17 mouse cellular contexts compared by ENCODE assay signal in the genomic region with DNA sequence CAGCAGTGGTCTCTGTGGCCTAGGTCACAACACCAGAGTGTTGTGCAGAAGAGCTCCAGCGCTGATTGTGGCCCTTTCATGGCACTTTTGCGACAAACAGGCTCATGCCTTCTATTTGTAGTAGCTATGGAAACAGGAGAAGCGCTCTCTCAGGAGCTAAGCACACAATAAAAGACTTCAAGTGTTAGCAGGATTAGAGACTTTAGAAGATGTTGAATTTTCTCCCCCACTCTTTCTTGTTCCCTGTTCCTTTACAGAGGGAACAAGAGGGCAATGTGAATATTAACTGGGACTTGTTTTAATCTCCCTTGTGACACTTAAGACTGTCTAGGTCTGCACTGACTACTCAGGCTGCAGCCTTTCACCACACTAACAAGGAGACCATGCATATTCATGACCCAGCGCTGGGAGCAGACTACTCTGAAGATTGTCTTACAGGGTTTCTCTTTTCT. TPM values are rescaled to one million over a fixed set of nuclear protein-coding genes. Genes with fewer than 3 reads are reported as not detected.
A peak's percentile ranks its signal among the peaks of the same experiment; 100 is the strongest.
DNase-seq lines count a peak whose midpoint lies in the region; ATAC-seq and TF ChIP-seq lines count a peak whose summit lies in the region.
"Had no signal": no experiment of that assay in that cellular context is flagged by ENCODE, and none has a peak within 500 bp of the region (broad histone marks: within the 10 kb centered on the region; RNA-seq: fewer than 3 reads in every experiment).

No protein-coding gene starts in this region.

- H3K4me1 ChIP-seq in lung, postnatal 0 days (ENCODE audit: insufficient read depth, low read depth, low read length), result no peaks in the 10 kb centered on the region
- H3K4me1 ChIP-seq in forebrain, embryonic 14.5 days (ENCODE audit: control insufficient read depth, insufficient read depth, low read length), result peaks cover 77% of the 10 kb centered on the region
- peaks cover 71% of the 10 kb centered on the region for H3K4me1 ChIP-seq in neural tube, embryonic 15.5 days
- H3K4me1 ChIP-seq: liver, embryonic 13.5 days had no signal

- H3K27ac ChIP-seq in lung, postnatal 0 days (ENCODE audit: low read length), result no peak overlapping the region; the same call in 1 of the 2 replicates
- peak overlapping the region; percentile 87 for H3K27ac ChIP-seq in forebrain, embryonic 14.5 days (ENCODE audit: low read depth, low read length)
- peak overlapping the region; percentile 76 for H3K27ac ChIP-seq in neural tube, embryonic 15.5 days (replicated peaks)
- H3K27ac ChIP-seq: heart, adult 2 months; liver, embryonic 13.5 days had no signal

- peak; percentile 53 for TF ChIP-seq EP300 in lung, postnatal 0 days (IDR thresholded peaks at IDR 0.05)

- H3K9ac ChIP-seq in lung, postnatal 0 days (replicated peaks; ENCODE audit: low read depth), result no peak overlapping the region
- no peak overlapping the region for H3K9ac ChIP-seq in forebrain, embryonic 14.5 days (ENCODE audit: low read length)
- no peak overlapping the region for H3K9ac ChIP-seq in neural tube, embryonic 15.5 days (replicated peaks)
- H3K9ac ChIP-seq: liver, embryonic 13.5 days had no signal

- ATAC-seq in lung, postnatal 0 days, result peak; percentile 87
- peak; percentile 52 for ATAC-seq in forebrain, embryonic 14.5 days
- ATAC-seq in neural tube, embryonic 15.5 days (ENCODE audit: low FRiP score), result 0 out of 2 replicates have a peak, but pooled peaks have one; percentile 16

- peak; percentile 84 for DNase-seq in lung, postnatal 0 days (ENCODE audit: low spot score)
- DNase-seq in lung, postnatal 4 days, result no peak
- peak; percentile 80 for DNase-seq in forebrain, embryonic 14.5 days (ENCODE audit: low spot score)
- peak; percentile 60 for DNase-seq in lung, postnatal 36 days
- no peak for DNase-seq in right cerebral cortex, postnatal 10 days (ENCODE audit: low spot score in 2 of 2)
- no peak for DNase-seq in c-Kit-positive CD71-positive TER-119-positive erythroid progenitor cells, embryonic 14.5 days (ENCODE audit: low spot score)
- no peak for DNase-seq in ovary, postnatal 36 days (ENCODE audit: low spot score)
- DNase-seq: adrenal gland, postnatal 25 days; cerebellum, postnatal 14 days; heart, adult 2 months; heart, postnatal 36 days; liver, embryonic 13.5 days; thymus, postnatal 4 days had no signal

- H3K9me3 ChIP-seq in lung, postnatal 0 days (ENCODE audit: low read length), result no peaks in the 10 kb centered on the region
- no peaks in the 10 kb centered on the region for H3K9me3 ChIP-seq in forebrain, embryonic 14.5 days (replicated peaks; ENCODE audit: control insufficient read depth, low read length)
- H3K9me3 ChIP-seq in neural tube, embryonic 15.5 days (replicated peaks), result no peaks in the 10 kb centered on the region
- H3K9me3 ChIP-seq: liver, embryonic 13.5 days had no signal

- no peak overlapping the region for H3K4me3 ChIP-seq in lung, postnatal 0 days (ENCODE audit: low read depth, low read length)
- no peak overlapping the region for H3K4me3 ChIP-seq in forebrain, embryonic 14.5 days (ENCODE audit: low read depth, low read length)
- H3K4me3 ChIP-seq in neural tube, embryonic 15.5 days (replicated peaks), result no peak overlapping the region
- H3K4me3 ChIP-seq: heart, adult 2 months; liver, embryonic 13.5 days; myocyte had no signal

- H3K36me3 ChIP-seq in lung, postnatal 0 days (ENCODE audit: insufficient read depth, low read length), result peaks cover 9% of the 10 kb centered on the region; the same call in 1 of the 2 replicates
- H3K36me3 ChIP-seq in forebrain, embryonic 14.5 days (ENCODE audit: control insufficient read depth, insufficient read depth, low read length), result peaks cover 16% of the 10 kb centered on the region; the same call in 1 of the 2 replicates
- H3K36me3 ChIP-seq in neural tube, embryonic 15.5 days, result peaks cover 19% of the 10 kb centered on the region; the same call in 1 of the 2 replicates

- H3K4me2 ChIP-seq in lung, postnatal 0 days (replicated peaks; ENCODE audit: low read depth, low read length), result no peak overlapping the region
- H3K4me2 ChIP-seq in forebrain, embryonic 14.5 days (ENCODE audit: low read length), result peak overlapping the region; percentile 14; the same call in 1 of the 2 replicates
- H3K4me2 ChIP-seq in neural tube, embryonic 15.5 days, result no peak overlapping the region
- H3K4me2 ChIP-seq: liver, embryonic 13.5 days had no signal

- no peak for TF ChIP-seq CTCF in lung, postnatal 0 days (IDR thresholded peaks at IDR 0.05)

- H3K27me3 ChIP-seq in lung, postnatal 0 days (replicated peaks; ENCODE audit: insufficient read depth, low read length), result no peaks in the 10 kb centered on the region
- no peaks in the 10 kb centered on the region for H3K27me3 ChIP-seq in forebrain, embryonic 14.5 days (replicated peaks; ENCODE audit: control insufficient read depth, insufficient read depth, low read length)
- no peaks in the 10 kb centered on the region for H3K27me3 ChIP-seq in neural tube, embryonic 15.5 days (replicated peaks)
- H3K27me3 ChIP-seq: CH12.LX; liver, embryonic 13.5 days had no signal

- 52% methylated on average over 4 of the region's 4 CpGs for WGBS in lung, postnatal 0 days
- 2% methylated on average over 4 of the region's 4 CpGs for WGBS in forebrain, embryonic 14.5 days
- WGBS in neural tube, embryonic 15.5 days, result 16% methylated on average over 4 of the region's 4 CpGs

RNA-seq across cellular contexts. Expression of gene 7530416G11Rik, which starts 44.4 kb away (rescaled TPM):
- polyA plus RNA-seq in lung, postnatal 0 days (2015; fragmentation: Nextera tagmentation; extraction: Ambion mirVana), result not detected in 2 replicates
- polyA plus RNA-seq in forebrain, embryonic 14.5 days (2014; fragmentation: Nextera tagmentation; extraction: Ambion mirVana), result not detected in 2 replicates
- not detected in 2 replicates for polyA plus RNA-seq in neural tube, embryonic 15.5 days (2015; fragmentation: Nextera tagmentation; extraction: Ambion mirVana)
- polyA plus RNA-seq: heart, adult 2 months; liver, embryonic 13.5 days; myocyte; stomach, embryonic 14.5 days had no signal

Comparison
In these comparisons a context has a peak if more than half of its experiments do, and no peak if none do; other contexts are left out.
1. DNase-seq: peak in lung, postnatal 0 days (single experiment), forebrain, embryonic 14.5 days (single experiment) and lung, postnatal 36 days (single experiment); none in lung, postnatal 4 days (0 of 2), right cerebral cortex, postnatal 10 days (0 of 2), c-Kit-positive CD71-positive TER-119-positive erythroid progenitor cells, embryonic 14.5 days (single experiment) and ovary, postnatal 36 days (single experiment).
2. ATAC-seq: peak in every context shown above with its lines; median percentile 87 in lung, postnatal 0 days; 52 in forebrain, embryonic 14.5 days; 16 in neural tube, embryonic 15.5 days.